Mouse (Mus musculus): ENCODE measurements at regions not wholly inside any gene's neighbourhood (a gene's known extent, or its start where the extent isn't known, plus 50 kb on each side); places are given as distances from the start of the nearest gene placed in this dataset.
A peak's percentile ranks its signal among the peaks of the same experiment; 100 is the strongest.

DNA sequence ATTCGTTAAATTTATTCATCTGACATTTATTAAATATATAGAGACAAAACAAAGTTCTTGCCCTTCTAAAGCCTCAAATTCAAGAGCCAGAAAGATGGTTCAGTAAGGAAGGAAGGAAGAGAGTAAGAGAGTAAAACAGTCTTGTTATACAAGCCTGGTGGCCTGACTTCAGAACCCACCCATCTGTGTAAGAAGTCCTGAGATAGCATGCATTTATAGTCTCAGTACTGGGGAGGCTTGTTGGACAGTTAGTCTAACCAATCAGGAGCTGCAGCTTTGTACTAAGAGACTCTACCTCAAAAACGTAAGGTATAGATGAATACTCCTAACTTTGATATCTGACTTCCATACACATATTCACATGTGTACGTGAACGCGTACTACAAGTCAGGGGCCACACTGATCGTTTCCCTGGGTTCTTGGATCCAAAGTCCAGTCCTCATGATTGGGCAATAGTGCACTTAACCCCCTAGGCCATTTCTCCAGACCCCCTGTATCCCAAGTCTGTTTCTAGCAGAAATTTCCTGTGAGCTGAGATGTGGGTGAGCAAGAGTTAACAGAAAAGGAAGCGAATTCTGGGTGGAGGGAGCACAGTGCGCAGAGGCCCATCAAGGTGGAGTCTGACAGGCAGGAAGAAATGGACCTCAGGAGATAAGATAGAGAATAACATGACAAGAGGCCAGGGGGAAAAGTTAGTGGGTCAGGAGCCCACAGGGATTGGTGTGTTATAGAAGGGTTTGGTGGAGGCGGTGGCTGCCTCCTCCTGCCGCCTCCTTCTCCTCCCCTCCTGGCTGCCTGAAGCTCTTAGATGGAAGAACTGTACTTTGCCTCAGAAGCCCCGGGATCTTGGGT, 187.0 kb downstream of the Kit start:
- DNase-seq = no peak

DNA sequence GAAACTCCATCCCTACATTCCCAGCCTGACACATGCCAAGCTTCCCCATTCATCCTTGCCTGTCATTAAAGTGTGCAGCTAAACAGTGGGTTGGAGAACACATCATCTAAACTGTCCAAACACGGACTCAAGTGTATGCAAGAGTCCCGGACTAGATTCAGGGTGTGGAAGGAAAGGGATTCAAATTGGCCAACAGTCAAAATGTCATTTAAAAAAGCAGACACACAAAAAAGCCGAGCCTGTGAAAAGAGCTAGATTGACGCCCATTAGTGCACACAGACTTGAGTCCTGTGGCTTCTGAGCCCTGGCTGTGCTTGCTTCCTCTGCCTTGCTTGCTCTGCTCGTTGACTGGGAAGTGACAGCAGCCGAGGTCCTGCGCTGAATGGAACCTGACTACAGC, 181.5 kb downstream of the Kit start:
- no peak for DNase-seq

DNA sequence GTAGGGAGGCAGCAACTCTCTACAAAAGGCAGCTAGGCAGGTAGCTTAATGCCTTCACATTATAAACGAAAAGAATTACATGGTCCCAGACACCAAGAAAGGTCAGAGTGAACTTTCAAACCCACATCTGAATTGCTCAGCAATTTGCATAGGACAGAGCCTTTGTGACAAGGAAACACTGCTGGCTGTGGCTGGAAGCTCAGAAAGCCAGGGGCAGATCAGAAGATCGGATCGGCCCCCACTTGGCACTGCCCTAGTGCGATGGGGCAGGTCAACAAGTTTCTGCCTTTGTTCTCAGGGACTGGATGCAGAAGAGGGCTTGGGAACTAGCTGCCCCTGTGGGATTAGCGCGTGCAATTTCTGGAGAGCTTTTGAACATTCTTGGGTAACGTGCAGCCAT, 179.6 kb downstream of the Kit start:
- no peak for DNase-seq

DNA sequence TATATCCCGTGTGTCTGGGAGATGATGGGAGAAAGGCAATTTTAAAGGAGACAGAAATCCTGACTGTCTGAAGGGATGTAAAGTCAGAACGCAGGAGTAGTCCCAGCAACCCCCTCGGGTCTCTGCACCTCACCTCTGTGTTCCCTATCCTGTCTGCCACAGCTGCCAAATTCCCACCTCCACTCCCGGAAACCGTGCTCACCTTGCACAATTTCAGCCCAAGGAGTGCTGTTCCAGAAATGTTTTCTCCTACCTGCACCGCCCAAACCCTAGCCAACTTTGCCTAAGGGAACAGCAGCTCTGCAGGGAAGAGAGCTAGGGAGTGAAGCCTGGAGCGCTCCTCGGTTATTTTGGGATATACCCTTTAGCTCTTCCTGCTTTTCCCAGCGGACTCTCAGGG, 170.6 kb downstream of the Kit start:
- DNase-seq = no peak

DNA sequence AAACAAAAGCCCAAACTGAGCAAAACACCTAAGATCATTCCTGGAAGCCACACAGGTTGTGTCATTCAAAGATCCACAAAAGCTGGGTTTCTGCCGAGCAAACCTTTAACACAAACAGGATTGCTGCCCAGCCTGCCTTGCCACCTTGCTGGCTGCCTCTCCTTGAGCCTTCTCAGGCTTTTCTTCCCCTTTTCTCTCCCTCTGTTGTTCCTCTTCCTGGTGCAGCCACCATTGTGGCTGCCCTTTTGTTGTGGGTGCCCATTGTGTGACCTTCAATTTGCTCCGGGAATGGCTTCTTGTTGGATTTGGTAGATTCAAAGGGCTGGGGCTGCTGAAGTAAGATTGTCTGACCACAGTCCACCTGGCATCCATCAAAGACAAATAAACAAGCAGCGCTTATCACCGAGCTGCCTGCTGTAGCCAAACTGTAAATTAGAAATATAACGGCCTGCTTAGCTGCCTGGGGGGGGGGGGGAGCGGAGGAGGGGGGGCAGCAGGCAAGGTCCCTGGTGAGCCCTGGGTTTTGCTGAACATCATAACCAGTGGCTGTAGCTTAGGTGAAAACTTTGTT, 169.8 kb downstream of the Kit start:
- no peak for DNase-seq

DNA sequence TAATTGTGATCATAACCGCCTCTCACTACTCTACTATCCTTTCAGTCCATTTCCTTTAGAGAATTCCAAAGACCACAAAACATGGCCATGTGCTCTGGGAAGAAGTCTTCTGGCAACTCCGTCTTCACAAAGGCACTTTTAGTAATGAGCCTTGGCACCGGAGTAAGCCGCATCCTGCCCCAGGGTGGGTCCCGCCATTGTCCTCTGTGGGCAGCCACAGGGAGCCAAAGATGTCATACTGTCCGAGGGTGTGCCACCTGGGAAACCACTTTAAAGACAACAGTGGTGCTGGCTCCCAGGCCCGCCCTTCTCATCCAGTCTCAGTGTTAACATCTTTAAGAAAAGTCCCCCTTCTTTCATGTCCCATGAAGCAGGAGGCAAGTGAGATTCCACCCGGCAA, 164.6 kb downstream of the Kit start:
- DNase-seq = no peak

DNA sequence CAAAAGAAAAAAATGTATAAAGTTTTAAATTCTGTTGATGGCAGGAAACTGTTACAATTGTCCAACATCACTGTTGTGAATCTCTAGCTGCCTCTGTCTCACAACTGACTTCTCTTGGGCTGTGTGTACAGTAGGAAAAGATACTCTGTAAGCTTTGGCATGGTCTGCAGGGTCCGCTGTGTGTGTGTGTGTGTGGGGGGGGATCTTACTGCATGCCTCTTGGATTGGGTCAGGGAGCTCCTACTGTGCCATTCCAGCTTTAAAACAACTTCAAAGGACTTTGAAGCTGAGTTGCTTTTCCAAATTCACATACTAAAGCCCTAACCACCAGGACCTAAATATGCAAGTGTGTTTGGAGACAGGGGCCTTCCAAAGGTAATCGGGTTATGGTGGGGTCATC, 163.7 kb downstream of the Kit start:
- no peak for DNase-seq

DNA sequence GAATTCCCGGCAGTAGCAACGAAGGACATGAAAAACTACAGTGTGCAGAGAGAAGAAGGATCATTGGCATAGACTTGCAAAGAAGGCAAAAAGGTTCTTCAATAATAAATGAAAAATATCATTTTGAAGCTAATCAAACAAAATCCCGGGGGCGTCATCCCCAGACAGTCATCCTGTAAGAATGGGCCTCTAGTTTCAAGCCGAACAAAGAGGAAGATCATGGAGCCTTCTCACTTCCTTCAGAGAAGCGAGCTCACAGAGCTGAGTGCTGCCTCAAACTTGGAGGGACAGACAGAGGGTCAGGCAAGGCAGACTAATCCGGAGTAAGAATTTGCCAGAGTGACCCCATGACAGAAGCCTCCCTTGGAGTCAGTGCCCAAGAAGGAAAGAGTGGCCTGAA, 163.0 kb downstream of the Kit start:
- DNase-seq = no peak

DNA sequence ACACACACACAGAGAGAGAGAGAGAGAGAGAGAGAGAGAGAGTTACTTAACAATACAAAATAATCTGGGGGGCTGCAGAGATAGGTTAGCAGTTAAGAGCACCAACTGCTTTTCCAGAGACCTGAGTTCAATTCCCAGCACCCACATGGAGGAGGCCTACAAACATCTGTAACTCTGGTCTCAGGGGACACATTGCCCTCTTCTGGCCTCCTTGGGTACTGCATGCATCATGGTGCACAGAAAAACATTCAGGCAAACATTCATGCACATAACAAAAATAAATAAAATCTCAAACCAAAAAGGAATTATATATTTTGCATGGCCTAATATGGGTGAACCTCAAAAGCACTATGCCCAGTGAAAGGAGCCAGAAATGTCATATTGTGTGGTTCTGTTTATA, 161.6 kb downstream of the Kit start:
- DNase-seq = no peak

DNA sequence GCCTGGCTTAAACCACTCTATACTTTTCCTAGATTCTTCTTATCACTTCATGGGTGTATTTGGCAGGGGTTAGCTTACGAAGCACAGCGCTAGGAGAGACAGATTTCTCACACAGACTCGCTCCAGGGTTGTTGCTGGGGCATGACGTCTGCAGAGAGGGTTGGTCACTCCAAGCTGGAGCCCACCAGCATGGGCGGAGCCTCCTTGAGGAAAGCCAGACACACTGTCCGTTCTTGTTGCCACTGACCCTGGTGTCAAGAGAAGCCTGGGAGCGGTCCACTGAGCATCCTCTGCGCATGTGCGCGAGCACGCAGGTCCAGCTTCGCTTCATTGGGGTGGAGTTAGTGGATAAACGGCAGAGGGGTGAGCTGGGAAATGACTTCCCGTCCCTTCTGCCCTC, 159.8 kb downstream of the Kit start:
- no peak for DNase-seq

DNA sequence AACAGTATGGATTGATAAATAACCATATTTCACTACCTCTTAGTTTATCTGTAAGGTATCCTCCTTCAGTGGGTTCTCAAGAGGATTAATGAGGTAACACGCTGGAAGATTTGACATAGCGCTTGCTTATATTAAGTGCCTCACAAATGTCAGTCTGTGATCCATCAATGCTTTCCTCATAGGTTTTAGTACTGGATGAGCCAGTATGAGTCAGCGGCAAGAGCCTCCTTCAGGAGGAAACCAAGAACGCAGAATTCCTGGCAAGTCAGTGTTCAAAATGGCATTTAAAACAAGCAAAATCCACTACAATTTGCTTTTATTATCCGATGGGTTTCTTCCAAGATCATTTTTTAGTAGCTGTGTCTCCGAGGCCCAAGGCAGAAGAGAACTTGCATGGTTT, 159.3 kb downstream of the Kit start:
- no peak for DNase-seq

DNA sequence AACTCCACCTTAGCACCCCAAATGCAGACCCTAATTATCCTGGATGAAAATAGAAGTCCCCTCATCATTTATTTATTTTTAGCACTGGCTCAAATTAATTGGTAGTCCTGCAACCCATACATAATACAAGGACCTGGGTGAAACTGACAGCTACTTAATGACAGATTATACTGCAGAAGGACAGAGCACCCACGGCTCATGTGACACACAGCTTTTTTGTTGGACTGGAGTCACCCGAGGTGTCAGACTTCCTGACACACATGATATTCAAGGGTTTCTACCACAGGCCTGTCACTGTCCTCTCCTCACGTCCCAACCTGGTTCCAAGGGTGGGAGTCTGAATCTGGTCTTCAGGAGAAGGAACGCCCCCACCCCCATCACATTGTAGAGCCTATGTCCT, 156.5 kb downstream of the Kit start:
- no peak for DNase-seq

DNA sequence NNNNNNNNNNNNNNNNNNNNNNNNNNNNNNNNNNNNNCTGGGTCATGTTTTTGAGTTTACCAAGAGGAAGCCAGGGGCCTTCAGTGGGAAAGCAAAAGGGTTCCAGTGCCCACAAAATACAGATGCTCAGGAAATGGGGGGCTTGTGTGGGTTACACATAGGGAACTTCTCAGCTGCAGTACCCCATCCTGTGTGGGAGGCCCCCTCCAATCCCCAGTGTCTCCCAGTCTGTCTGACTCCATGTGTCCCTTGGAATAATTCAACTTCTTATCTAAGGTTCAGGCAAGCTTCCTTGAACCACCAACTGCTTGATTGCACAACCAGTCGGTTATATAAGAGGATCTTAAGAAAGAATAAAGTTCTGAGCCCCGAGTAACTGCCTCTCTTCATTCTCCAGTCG, 156.0 kb downstream of the Kit start:
- DNase-seq = no peak

DNA sequence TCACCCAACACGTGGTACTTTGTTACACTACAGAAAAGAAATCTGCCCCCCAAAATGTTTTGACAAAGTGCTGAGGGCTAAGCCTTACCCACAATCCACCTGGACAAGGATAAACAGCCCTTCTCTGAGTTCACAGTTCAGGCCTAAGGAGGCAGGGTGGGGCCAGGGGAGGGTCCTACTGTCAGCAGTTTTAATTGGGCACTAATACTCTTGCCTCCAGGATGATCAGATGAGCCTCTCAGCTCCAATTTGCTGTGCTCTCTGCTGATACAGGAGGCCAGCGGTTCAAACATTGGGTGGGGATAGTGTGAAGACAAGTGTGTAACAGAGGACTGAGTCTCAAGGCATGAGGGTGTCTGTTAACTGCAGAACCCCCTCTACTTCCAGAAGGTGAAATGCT, 146.6 kb downstream of the Kit start:
- DNase-seq = no peak

DNA sequence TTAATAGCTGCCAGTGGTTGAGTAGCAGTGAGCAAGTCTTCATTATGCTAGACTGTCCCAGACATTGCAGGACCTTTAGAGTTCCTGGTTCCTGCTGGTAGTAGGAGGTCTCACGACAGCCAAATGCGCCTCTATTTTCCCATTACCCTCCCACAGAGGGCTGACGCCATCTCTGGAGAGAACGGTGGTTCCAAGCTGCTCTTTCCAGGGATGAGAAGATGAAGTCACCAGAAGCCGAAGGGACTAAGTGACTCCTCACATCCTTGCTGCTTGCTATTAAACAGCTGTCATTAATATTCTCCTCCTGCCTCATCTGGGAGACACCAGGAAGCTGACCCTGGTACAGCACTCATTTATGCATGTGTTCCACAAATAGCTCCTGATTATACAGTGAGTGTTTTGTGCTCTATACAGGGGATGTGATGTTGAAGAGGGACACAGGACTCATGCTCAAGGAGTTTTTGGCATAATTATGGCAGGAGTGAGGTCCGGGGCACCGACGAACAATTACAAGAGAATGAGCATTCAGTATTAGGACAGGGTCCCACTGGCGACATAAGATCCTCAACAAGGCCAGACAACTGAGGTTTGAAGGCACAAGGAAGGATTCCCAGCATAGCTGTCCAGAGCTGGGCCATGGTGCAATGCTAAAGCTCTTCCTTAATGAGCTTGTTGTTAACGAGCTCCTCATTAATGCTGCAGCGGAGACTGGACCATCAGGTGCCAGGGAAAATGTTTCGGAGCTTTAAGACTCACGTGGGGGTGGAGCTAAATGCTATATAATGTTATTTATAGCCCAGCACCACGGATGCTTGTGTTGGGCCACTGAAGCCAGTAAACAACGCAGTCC, 145.6 kb downstream of the Kit start:
- no peak for DNase-seq

DNA sequence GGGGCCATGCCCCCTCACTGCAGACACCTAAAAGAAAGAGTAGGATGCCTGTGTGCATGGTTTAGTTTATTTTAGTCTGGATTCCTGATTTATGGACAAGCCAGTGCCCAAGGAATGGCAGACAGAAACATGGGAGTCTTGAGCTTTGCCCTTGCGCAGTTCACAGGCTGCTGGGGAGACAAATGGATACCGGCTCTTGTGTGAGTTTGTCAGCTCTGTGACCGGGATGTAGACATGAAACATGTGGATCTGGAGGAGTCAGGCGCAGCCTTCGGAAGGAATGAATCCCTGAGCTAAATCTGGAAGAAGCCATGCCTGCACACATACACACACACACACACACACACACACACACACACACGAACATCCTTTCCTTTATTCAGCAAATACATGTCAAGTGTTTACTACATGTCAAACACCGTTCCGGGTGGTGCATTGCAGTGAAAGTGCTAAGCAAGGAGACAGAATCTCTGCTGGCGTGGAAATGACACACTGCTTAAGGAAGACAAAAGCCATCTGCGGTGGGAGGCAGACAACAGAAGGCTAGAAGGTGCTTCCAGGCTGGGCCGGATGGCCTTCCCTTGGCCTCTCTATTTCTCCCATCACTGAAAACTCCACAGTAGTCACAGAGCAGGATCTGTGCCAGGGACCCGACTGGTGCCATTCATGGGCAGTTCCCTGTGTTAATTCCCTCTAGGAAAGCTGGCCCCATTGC, 144.0 kb downstream of the Kit start:
- DNase-seq = peak; percentile 27
